Mouse (Mus musculus) ES-E14 (cell line): ENCODE data around the gene Car3. TPM values are rescaled to one million over a fixed set of nuclear protein-coding genes. Genes with fewer than 3 reads are reported as not detected.

Experiments
- DNase-seq: peaks from one replicate; pipeline ENCODE4 v3.0.0-alpha.2; 2013; ENCODE audit warnings: low read depth, low spot score
- H3K27ac ChIP-seq: 2 replicates; pipeline ENCODE4 v1.5.1; 2012; ENCODE audit warnings: low read depth, mild to moderate bottlenecking, low read length, moderate library complexity, mixed read lengths; ENCODE audit not compliant: poor library complexity, insufficient read depth, severe bottlenecking
- H3K36me3 ChIP-seq: 2 replicates; pipeline ENCODE4 v1.6.1; 2012; ENCODE audit warnings: mild to moderate bottlenecking, low read length, moderate library complexity, mixed read lengths; ENCODE audit not compliant: control insufficient read depth, poor library complexity, insufficient read depth, severe bottlenecking
- H3K4me1 ChIP-seq, 2 experiments: fragments of 150-350 bp in 1 of 2; sonication (generic) in 1 of 2; 2 replicates each; pipeline ENCODE4 v1.6.1; 2012; ENCODE audit warnings: low read length in 2 of 2, mild to moderate bottlenecking in 1 of 2, mixed read lengths in 1 of 2; ENCODE audit not compliant: control insufficient read depth in 2 of 2, insufficient read depth in 2 of 2, poor library complexity in 1 of 2
- H3K4me3 ChIP-seq, 2 experiments: fragments of 150-350 bp in 1 of 2; sonication (generic) in 1 of 2; 2 replicates each; pipeline ENCODE4 v1.5.1; 2012; ENCODE audit warnings: low read length in 2 of 2, low read depth in 1 of 2, mild to moderate bottlenecking in 1 of 2, mixed read lengths in 1 of 2; ENCODE audit not compliant: insufficient read depth in 1 of 2, poor library complexity in 1 of 2, severe bottlenecking in 1 of 2
- H3K9ac ChIP-seq: 2 replicates; pipeline ENCODE4 v1.6.1; 2012; ENCODE audit warnings: low read depth, mild to moderate bottlenecking, low read length, mixed read lengths; ENCODE audit not compliant: poor library complexity, insufficient read depth, severe bottlenecking
- H3K9me3 ChIP-seq: fragments of 150-350 bp; sonication (generic); 2 replicates; pipeline ENCODE4 v1.6.1; 2012; ENCODE audit warnings: low read depth, mild to moderate bottlenecking, low read length; ENCODE audit not compliant: control insufficient read depth, insufficient read depth
- CHD2 ChIP-seq: IDR thresholded peaks from 2 replicates; pipeline ENCODE4 v1.6.1; 2014; ENCODE audit warnings: mild to moderate bottlenecking, low read depth, low read length, inconsistent platforms
- HCFC1 ChIP-seq: IDR thresholded peaks from 2 replicates; pipeline ENCODE4 v1.6.1; 2012; ENCODE audit warnings: low read length, inconsistent platforms, borderline replicate concordance; ENCODE audit not compliant: insufficient read depth
- MAFK ChIP-seq: IDR thresholded peaks from 2 replicates; pipeline ENCODE4 v1.6.1; 2014; ENCODE audit warnings: mild to moderate bottlenecking, low read depth, low read length, inconsistent platforms; ENCODE audit not compliant: insufficient read depth
- ZC3H11A ChIP-seq: IDR thresholded peaks from 2 replicates; pipeline ENCODE4 v1.6.1; 2012; ENCODE audit warnings: low read depth, mild to moderate bottlenecking, inconsistent platforms, low read length, borderline replicate concordance
- ZNF384 ChIP-seq: IDR thresholded peaks from 2 replicates; pipeline ENCODE4 v1.6.1; 2012; ENCODE audit warnings: low read depth, low read length, inconsistent platforms
- in situ Hi-C, 2 experiments: fragments of 600-800 bp; cut with MboI; formaldehyde crosslinking; loops; one replicate each; pipeline ENCODE4 v1.15.1; 2025; ENCODE audit warnings: low sequenced_read_pairs in 2 of 2, inconsistent platforms in 1 of 2; ENCODE audit not compliant: unreplicated experiment in 2 of 2
- total RNA-seq: library from RNA; depleted of rRNA; stranded (reverse); fragments of 300-350 nt; gene quantifications from 2 replicates; pipeline ENCODE4 v1.2.3, GENCODE M21; 2012

The Car3 gene
- total RNA-seq, 1 experiment, result 5.3 TPM

GRCm38 (mm10) chr3:14831219-14831835 lies 32.0 kb upstream of the Car3 start:
- in situ Hi-C loops, result no loop called here
- no peak overlapping the region for H3K4me3 ChIP-seq
- no peaks in the 10 kb centered on the region for H3K4me1 ChIP-seq
- no peak overlapping the region for H3K9ac ChIP-seq
- H3K9me3 ChIP-seq, result no peaks in the 10 kb centered on the region
- no peaks in the 10 kb centered on the region for H3K36me3 ChIP-seq
- TF ChIP-seq HCFC1 (no peak), ZNF384 (no peak), CHD2 (no peak), ZC3H11A (no peak), MAFK (no peak)
- H3K27ac ChIP-seq, result no peak overlapping the region
- no peak for DNase-seq

DNA sequence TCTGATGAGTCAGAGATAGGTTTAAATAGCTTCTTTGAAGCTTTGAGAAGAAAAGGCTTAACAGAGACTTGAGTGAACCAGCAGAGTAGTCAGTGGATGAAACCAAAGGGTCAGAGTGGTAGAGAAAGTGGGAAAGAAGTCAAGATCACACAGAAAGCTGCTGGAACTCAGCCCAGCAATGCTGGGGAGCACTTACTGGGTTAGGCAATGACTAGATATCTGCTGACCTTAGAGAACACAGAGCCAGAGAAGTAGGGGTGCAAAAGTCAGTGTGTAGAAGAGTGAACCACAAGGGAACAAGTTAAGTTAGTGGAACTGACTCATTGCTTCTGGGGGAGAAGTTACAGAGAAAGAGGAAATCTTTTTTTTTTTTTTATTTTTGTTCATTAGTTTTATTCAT lies 30.5 kb upstream of the Car3 start:
- Histone ChIP-seq H3K36me3 (no peaks in the 10 kb centered on the region), H3K4me1 (no peaks in the 10 kb centered on the region), H3K9me3 (no peaks in the 10 kb centered on the region), H3K27ac (no peak overlapping the region), H3K9ac (no peak overlapping the region), H3K4me3 (no peak overlapping the region)
- in situ Hi-C loops, result no loop called here
- TF ChIP-seq CHD2 (no peak), ZC3H11A (no peak), HCFC1 (no peak), ZNF384 (no peak), MAFK (no peak)
- no peak for DNase-seq

DNA sequence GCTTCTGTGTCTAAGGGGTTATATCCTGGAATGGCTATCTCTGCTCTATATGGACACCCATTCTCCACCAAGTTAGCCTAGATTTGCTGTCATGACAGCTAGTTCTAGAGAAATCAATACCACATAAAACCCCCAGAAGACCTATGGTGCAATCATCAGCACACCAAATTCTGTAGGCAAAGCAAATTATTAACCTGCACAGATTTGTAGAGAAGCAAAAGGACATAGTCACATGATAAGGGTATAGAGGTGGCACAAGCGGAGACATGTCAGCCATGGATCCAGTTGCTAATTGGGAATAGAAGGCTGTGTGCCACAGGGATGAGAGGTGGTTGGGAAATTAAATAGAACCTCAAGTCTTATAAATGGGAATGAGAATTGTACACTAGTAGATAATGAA lies 24.4 kb upstream of the Car3 start:
- Histone ChIP-seq H3K27ac (no peak overlapping the region), H3K36me3 (no peaks in the 10 kb centered on the region), H3K9me3 (no peaks in the 10 kb centered on the region), H3K9ac (no peak overlapping the region), H3K4me1 (no peaks in the 10 kb centered on the region), H3K4me3 (no peak overlapping the region)
- in situ Hi-C loops, result no loop called here
- TF ChIP-seq HCFC1 (no peak), CHD2 (no peak)
- DNase-seq, result no peak

- H3K27ac ChIP-seq, result no peak overlapping the region
- no peaks in the 10 kb centered on the region for H3K9me3 ChIP-seq
- DNase-seq, result no peak
- in situ Hi-C loops, result no loop called here
- no peak overlapping the region for H3K9ac ChIP-seq
- H3K4me3 ChIP-seq, result no peak overlapping the region
- no peaks in the 10 kb centered on the region for H3K4me1 ChIP-seq
- H3K36me3 ChIP-seq, result no peaks in the 10 kb centered on the region
- TF ChIP-seq HCFC1 (no peak), MAFK (no peak), CHD2 (no peak), ZNF384 (no peak), ZC3H11A (no peak)
Observed at GRCm38 (mm10) chr3:14839466-14840118, 23.7 kb upstream of the Car3 start.
